Mouse (Mus musculus): ENCODE results near the gene Slc25a34. TPM values are rescaled to one million over a fixed set of nuclear protein-coding genes. Genes with fewer than 3 reads are reported as not detected.

The Slc25a34 gene
- total RNA-seq, 2 experiments from 2014 or later: 3.9 to 4.1 TPM

DNA sequence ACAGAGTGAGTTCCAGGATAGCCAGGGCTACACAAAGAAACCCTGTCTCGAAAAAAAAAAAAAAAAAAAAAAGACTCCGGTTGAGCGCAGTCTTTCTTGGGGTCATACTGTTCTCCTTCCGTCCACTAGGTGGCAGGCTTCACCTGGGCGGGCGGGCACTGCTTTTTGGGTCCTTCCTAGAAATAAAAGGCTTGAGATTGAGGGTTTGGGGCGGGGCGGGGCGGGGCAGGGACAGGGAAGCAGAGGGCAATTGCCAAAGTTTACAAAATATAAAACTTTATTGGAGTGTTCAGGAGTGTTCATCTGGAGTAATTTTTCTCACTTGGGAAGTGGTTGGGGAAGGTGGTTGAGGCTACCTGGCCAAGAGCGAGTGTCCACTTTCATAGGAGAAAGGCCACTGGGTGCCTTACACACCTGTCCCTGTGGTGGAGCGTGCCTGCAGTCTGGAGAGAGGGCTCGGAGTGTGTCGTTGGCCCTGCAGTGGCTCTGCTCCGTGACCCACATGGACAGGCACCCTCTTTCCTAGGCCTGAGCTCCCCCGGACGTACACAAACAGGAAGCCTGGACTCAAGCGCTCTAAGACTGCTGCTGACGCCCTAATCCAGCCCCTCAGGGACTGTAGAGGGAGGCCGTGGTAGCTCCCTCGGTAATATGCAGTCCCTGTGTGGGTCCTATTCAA is 4.9 kb downstream of the Slc25a34 start, which contains the start of gene Tmem82:
Tmem82 (minus strand) TSS at position 69 of the 679 bp plus-strand sequence.
- peak; percentile 36 to 56 for DNase-seq (ENCODE audit: low spot score in 2 of 2)

DNA sequence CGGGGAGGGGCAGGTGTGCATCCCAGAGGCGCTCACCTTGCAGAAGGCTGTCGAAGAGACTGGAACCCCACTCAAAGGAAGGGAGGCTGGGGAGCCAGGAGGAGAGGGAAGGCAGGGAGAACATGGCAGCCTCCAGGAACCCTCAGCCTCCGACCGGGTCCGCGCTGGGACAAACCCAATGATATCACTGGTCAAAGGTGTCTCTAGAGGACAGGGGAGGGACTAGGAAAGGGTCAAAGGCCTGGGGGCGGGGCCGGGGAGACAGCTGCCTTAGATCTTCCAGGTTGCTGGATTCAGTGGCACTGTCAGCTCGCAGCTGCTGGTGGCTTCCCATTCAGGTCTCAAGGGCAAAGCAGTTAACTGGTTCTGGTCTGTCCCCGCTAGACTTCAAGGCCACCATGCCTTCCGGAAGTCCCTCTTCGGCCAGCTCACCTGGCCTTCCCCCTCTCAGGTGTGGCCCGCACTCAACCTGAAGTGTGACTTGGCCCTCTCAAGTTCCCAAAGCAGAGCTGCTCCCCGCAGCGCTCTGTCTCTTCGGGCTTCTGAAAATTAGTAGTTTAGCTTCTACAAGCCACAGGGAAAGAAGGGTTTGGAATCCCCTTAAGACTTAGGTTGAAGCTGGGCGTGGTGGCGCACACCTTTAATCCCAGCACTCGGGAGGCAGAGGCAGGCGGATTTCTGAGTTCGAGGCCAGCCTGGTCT is 5.6 kb downstream of the Slc25a34 start:
- DNase-seq (ENCODE audit: low spot score in 2 of 2): no peak

DNA sequence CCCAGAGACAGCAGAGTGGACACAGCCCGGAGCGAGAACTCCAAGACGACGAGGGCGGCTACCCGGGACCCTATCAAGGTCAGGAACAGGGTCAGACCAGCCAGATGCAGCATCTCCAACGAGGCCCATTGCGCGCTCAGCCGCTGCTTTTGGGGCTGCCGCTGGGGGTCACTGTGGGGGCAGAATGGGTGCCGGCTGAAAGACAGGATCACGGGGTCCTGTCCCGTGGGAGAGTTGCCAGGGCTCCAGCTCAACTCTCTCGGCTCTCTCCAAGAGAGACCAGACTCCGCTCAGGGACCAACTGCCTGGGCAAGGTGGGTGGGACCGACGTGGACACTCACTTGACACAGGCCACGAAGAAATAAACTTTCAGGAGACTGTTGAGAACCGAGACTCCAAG is 6.3 kb downstream of the Slc25a34 start:
- DNase-seq (ENCODE audit: low spot score in 2 of 2): peak; percentile 52 to 53

DNA sequence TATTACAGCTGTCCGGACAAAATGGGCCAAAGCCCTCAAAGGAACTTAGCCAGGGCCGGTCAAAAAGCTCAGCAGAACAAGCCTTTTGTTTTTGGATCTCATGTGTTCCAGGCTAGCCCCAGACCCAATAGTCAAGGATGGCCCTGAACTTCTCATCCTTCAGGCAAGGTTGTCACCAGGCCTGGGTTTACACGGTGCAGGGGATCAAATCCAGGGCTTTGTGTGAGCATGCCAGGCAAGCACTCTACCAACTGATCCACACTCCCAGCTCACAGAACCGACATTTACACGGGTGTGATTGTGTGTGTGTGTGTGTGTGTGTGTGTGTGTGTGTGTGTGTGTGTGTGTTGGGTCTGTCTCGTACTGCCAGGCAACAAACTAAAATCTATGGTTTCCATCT is 6.8 kb downstream of the Slc25a34 start:
- no peak for DNase-seq (ENCODE audit: low spot score in 2 of 2)

DNA sequence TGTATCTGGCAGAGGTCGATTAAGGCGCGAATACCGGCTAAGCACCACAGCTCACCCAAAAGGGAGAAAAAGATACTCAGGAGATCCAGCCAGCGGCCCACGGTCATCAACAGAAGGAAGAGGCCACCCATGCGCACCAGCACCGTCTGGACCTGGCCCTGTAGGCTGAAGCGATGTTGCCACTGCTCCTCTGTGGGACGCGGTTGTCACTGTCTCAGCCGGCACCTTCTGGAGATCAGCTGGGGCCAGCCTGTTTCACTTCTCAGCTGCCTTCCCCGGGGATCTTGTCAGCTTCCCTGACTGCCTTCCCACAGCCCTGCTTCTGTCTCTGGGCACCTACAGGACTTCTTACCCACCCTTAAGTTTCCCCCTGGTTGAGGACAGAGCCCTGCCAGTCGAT is 8.7 kb downstream of the Slc25a34 start:
- no peak for DNase-seq (ENCODE audit: low spot score in 2 of 2)

DNA sequence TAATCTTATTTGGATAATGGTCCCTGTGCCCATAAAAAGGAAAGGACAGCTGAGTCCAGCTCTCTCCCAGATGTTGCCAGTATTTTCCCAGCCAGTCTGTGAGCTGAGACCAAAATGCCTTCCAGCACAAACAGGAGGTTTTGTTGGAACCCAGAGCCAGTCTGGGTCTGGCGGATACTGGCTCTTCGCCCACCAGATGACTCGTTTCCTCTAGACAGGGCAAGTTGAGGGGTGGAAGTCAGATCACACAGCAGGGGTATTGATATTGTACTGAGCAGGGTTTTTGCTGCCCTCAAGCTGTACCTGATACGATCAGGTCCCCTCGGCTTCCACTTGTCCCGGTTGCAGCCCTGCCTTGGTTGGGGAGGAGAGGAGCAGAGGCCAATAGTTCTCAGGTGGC is 14.1 kb downstream of the Slc25a34 start:
- DNase-seq (ENCODE audit: low spot score in 2 of 2): no peak

DNA sequence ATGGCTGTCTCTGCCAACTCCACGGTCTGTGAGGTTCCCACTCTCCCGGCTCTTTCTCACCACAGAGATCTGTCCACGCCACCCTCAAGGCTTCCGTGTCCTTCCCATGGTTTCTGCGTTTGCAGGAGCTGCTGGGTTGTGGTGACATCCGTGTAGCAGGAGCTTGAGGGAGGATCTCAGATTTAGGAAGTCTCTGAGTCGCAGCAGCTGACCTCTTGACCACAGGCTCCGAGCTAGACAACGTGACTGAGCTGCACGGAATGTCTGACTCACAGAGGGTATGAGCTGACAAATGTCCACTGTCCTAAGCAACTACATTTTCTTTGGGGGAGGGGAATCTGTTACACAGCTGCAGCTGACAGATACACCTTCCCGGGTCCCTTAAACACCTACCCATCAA is 17.8 kb downstream of the Slc25a34 start, which contains the start of gene Fblim1:
Fblim1 (minus strand) TSS at position 236 of the 400 bp plus-strand sequence.
- DNase-seq (ENCODE audit: low spot score in 2 of 2): no peak

DNA sequence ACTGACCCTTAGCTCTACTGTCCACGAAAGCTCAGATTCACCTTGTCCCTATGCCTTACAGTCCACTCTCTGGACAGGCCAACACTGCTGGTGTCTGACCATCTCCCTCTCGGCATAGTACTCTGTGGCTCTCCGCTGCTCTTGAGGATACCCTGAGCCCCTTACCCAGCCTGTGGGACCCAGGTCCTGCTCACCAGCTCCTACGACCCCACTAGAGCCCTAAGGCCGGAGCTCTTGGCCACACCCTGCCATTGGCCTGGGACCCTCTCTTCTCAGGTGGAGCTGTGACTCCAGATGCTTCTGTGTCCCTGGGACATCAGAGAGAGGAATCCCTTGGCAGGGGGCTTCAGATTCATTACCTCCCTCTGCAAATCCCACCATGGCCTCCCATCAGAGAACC is 18.2 kb downstream of the Slc25a34 start:
- DNase-seq (ENCODE audit: low spot score in 2 of 2): no peak

DNA sequence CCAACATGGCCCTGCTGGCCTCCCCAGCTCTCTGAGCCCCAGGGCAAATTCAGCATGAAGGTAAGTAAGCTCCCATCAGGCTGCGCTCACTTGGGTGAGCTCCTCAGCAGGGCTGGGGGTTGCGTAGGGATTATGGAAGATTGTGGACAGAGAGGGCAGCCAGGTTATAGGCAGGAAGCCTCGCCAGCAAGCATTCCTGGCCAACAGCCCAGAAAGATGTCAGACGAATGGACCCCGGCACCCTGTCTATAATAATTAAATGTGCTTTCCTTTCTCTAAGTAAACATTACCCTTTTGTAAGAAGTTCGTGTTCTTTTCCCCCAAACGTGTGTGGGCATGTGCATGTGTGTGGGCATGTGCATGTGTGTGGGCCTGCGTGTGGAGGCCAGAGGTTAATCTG is 19.1 kb downstream of the Slc25a34 start:
- DNase-seq (ENCODE audit: low spot score in 2 of 2): no peak

DNA sequence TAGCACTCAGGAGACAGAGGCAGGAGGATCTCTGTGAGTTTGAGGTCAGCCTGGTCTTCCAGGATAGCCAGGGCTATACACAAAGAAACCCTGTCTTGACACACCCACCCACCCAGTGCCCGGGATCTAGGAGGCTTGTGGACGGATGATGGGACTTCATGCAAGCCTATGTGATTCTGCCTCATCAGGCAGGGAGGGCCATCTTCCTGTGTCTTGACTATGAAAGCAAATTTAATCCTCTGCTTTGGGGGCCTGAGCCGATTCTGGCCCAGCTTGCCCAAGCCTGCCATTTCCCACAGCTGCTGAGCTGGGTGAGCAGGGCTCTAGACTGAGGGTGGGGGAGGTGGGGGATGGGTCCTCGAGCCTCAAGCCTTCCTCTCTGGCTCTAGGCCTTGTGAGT is 19.7 kb downstream of the Slc25a34 start:
- DNase-seq (ENCODE audit: low spot score in 2 of 2): no peak

DNA sequence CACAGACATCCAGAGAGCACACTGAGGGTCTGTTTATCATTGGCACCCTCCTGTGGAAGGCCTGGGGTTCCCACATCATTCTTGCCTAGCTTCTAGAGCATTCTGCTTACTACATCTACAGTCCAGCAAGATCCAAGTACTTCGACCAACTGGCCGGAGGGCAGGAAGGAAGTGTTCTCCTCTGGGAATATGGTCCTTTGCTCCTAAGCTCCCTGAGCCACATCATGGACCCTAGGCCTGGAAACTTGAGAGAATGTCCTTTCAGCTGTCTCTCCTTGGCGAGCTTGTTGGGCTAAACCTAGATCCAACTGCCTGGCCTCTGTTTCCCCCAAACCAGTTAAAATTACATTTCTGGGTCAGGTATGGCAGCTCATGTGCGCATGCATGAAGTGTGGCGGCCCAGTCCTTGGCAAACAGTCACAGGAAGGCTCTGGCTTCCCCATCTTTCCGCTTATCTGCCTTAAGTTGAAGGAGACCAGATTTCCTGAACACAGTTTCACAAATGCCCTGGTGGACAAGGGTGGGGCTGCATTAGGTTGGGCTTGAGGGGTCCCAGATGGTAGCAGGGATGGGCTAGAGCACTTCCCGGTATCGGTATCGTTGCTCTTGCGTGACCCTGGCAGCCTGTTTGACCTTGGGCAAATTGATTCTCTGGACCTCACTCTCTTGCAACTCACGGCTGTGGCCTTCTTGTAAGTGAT is 20.9 kb downstream of the Slc25a34 start:
- no peak for DNase-seq (ENCODE audit: low spot score in 2 of 2)

DNA sequence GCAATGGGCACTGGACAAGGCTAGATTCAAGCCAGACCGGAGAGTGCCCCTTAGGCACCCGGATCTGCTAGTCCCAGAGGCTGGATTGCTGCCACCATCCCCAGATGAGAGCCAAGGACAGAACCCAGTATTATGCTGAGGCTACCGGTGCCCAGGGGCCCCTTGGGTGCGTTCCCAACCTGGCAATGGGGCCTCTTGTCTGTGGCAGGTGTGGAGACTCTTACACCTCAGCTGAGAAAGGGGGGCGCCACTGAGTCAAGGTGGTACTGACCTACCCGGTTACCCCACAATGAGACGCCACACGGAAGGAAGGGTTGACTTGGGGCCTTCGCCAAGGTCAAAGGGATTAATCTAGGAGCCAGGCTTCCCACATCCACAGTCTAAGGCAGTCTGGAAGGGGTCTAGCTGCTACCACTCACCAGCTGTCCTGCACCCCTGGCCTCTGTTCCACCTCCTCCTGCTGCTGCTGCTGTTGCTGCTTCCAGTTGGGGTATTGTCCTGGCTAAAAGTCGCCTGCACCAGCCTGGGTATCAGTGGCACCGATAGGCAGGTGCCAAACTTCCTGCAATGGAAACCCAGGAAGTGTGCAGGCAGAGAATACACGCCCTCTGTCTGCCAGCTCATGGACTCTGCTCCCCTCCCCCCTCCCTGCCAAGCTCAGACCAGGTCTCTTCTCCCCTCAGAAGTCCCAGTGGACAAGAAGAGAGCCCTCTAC is 22.3 kb downstream of the Slc25a34 start:
- no peak for DNase-seq (ENCODE audit: low spot score in 2 of 2)

DNA sequence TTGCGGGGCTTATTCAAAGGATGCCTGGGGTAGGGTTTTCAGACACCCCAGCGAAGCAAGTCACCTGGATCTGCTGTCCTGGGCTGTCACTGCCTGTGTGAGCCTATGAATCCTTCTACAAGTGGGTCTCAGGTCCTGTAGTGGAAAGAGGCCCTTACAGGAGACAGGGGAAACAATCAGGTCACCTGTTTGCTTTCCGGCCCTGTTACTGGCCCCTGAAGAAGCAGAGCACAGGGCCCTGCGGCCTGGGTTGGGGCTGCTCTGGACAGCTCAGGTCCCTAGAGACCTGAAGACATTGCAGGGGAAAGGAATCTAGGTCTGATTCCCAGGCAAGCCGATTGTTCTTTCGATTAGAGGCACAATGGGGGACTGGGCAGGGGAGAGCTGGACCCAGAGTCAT is 23.3 kb downstream of the Slc25a34 start:
- DNase-seq (ENCODE audit: low spot score in 2 of 2): no peak

DNA sequence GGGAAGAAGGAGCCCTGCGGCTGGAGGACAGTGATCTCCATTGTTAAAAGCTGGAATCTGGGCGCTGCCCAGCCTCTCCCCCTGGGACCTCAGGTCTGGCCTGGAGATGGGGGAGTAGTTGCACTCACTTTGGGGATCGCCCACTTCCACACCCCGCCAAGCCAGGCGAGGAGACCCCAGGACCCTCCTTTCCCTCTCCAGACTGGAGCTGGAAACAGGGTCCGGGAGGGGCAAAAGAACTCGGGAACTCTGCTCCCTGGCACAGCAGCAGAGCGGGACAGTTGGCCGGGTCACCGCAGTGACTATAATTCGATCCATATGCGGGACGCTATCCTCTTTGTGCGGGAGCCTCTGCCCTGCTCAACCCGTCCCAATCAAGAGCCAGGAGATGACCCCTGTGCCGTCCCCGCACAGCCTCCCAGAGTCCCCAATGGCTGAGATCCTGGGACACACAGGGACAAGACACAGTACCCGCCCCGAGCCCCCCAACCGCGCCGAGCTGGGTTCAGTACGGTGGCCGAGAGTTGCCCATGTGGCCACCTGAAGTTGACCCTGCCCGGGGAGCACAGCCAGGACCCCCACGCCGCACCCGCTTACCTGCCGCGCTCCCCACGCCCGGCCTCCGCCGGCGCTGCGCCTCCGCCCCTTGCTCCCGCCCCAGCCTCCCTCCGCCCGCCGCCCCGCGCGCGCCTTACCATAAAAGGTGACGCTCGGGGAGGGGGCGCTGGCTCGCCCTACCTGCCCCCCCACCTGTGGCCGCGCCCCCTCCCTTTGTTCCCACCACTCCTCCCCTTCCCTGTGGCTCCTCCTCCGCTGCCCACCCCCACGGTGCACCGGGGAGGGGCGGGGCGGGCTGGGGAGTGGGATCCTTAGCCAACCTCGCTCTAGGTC is 24.1 kb downstream of the Slc25a34 start:
- no peak for DNase-seq (ENCODE audit: low spot score in 2 of 2)

DNA sequence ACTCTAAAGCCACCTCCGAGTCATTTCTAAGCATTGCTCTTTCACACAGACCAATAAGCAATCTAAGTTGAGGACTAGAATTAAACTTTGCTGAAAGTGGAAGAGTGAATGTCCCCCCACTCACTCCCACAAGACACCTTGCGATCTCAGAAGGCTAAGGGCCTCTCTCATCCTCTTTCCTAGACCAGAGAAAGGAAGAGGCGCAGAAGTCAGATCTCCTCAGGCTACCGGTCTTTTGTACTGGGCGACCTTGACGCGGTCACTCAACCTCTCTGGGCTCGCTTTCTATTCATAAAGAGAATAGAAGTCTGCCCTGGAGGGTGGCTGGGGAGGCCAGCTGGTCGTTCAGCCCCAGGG is 24.7 kb downstream of the Slc25a34 start:
- no peak for DNase-seq (ENCODE audit: low spot score in 2 of 2)

DNA sequence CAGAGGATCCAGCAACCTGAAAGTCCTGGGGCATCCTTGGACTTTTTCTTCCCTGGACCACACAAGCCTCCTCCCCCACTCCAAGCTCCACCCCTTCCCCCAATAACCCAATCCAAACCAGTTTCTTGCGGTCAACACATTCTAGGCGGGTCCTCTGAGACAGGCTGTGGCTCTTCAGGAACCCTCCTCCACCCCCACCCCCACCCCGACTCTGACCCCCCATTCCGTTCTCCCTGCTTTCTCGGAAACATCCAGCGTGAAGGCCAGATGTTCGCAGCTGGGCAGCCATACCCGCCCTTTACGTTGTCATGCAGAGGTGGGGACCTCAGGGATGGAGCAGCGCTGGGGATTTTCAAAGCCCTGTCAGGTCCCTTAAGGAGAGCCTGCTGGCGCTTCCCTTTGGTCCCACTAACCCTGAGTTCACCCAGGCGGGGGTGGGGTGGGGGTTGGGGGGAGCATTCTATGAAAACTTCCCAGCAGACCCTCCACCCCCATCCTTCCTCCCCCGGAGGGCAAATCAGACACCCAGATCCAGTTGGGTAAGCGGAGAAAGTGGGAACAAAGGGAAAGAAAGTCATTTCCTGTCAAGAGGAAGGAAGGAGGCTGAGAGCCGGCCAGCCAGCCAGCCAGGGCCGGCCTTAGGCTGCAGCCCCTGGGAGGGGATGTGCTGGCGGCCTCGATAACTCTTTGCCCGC is 25.3 kb downstream of the Slc25a34 start:
- no peak for DNase-seq (ENCODE audit: low spot score in 2 of 2)

DNA sequence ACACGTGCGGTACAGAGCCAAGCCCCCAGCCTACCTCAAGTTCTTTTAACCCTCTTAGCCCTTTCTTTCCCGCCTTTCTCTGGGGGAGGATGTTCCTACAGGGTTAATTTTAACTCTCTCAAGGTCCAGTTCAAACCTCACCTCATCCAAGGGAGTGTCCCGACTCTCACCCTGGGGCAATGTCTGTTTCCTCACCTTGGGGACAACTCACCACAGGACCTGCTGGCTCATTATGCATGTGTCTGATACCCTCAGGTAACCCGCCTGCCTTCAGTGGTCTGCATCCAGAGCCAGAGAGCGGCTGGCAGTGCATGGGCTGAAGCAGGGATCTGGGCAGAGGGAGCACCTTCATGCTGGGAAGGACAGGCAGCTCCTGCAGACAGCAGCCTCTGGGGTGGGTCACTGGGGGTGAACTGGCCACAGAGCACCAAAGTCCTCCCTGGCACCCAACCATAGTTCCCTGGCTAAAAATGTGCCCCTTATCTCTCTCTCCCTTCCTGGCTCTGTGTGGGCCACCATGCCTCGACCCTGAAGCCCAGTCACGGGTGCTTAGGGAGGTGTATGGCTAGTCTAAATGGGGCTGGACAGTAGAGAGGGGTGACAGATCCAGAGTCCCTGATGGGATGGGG is 26.8 kb downstream of the Slc25a34 start:
- DNase-seq (ENCODE audit: low spot score in 2 of 2): no peak

DNA sequence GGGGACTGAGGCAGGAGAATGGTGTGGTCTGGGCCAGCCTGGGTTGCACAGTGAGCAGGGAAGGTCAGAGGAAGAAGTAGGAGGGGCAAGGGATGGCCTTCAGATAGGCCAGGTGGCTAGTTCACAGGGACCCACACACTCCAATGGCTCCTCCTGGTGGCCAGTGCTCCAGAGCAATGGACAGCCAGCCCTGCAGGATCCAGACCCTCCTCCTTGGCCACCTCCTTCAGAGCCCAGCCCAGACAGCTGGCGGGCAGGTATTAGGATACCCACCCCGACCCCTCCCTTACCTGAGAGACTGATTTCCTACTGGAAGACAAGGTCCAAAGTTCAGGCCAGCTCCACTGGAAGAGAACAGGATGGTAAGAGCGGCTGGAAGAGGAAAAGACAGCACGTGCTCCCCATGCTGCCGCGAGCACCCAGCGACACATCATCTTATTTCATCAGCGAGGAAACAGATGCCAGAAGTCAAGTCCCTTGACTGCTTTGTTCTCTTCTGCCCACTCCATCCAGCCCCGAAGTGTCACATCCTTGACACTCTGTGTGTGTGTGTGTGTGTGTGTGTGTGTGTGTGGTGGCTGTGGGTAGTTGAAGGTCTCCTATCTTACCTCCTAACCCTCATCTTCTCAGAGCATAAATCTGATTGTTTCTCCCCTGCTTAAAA is 27.9 kb downstream of the Slc25a34 start:
- no peak for DNase-seq (ENCODE audit: low spot score in 2 of 2)

DNA sequence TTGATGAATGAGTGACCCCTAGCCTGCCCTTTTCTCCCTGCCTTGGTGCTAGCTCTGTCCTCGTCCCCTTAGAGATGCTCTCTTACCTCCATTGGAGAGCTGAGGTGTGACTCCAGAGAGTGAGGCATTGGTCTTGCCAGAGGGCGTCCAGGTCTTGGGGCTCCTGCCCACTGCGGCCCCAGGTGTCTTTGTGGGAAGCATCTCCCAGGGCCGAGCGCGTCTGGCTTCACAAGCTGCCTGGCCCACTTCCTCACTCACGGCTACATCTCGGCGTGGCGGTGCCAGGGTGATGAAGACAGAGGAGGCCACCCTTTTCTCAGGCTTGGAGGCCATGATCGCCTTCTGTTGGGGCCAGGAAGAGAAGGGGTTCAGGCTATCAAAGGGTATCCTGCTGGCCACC is 28.5 kb downstream of the Slc25a34 start:
- DNase-seq (ENCODE audit: low spot score in 2 of 2): no peak

Data from left cerebral cortex, adult 18-20 months (tissue).